Mouse (Mus musculus): Measurements from ENCODE around the gene Nav2. TPM values are rescaled to one million over a fixed set of nuclear protein-coding genes. Genes with fewer than 3 reads are reported as not detected.

Gene Nav2
- polyA plus RNA-seq, 1 experiment, result 32.5 TPM

DNA sequence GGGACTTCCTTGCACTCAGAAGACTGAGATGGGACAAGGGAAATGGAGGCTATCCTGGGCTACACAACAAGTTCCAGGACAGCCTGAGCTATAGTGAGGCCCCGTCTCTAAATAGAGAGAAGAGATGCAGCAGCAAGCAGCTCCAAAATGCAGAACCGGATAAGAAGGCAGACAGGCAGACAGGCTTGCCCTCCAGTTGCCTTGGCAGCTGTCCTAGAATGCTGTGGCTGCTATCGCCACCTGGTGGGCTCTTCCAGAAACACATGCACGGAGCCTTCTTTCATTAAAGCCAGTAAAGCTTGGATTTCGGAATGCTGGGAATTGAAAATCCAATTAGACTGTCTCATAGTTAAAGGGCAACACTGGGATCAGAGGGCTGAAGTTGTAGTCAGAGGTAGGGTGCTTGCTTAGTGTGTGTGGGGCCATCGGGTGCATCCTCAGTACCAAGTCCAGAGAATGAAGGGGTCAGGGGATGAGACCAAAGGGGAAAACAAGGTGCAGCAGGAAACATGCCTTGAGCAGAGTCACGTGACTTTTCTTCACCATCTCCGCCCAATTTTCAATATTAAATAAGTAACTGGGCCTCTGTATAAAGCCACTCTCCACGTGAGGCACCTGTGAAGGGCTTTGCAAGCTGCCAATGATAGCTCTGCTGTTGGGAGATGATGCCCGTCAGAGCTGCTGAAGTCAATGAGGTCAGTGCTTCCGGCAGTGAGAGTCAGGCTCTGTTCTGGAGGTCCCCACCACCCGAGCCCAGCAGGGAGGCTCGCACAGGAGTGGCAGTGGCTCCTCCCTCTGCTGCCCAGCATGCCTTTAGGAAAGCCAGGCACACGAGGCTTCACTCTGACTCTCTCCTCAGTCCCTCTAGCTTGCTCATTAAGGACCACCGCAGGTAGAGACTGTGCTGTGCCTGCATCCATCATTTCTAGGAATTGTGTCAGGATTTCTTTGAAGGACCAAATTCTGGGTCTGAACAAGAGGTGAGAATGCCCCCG, 364.2 kb downstream of the Nav2 start:
- H3K27me3 ChIP-seq (ENCODE audit: control insufficient read depth, insufficient read depth, low read length), result no peaks in the 10 kb centered on the region
- H3K27ac ChIP-seq (ENCODE audit: insufficient read depth, low read length), result no peak overlapping the region
- H3K4me1 ChIP-seq (ENCODE audit: control insufficient read depth, insufficient read depth, low read length), result peaks cover 59% of the 10 kb centered on the region
- H3K4me3 ChIP-seq (replicated peaks; ENCODE audit: insufficient read depth, low read depth, low read length), result no peak overlapping the region
- TF ChIP-seq CTCF (IDR thresholded peaks at IDR 0.05; ENCODE audit: borderline replicate concordance, insufficient read depth, low read depth, low read length) (peak; percentile 86), POLR2A (IDR thresholded peaks at IDR 0.05; ENCODE audit: borderline replicate concordance, insufficient read depth, low read length) (no peak)
- 15% methylated on average over 16 of the region's 16 CpGs for WGBS
- peak; percentile 81 to 88 for DNase-seq

DNA sequence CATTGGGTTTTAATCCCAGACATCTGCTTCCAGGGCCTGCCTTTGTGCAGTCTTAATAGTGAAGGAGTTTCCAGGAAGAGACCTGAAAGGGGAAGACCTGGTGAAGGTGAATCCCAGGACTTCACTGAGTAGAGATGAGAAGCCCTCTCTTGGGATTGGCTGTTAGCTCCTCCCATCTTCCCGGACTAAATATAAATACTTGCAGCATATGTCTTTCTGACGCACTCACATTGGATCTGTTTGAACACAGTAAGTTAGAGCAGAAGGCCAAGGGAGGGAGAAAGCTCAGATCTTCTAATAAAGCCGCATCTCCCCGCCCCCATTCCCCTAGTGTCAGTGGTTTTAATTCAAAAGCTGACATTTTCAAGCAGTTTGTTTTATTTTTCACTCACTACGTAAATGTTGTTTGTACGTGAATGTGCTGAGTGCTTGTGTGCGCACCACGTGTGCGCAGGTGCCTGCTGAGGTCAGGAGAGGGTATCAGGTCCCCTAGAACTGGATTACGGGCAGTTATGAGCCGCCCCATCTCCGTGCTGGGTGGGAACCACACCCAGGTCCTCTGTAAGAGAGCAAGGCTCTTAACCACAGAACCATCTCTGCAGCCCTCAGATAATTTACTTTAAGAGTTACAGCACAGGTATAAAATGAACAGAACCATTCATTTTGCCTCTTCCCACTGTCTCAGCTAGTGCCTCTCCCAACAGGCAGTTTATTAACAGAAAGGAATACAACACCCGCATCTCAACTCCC, 365.6 kb downstream of the Nav2 start:
- WGBS, result 74% methylated on average over 13 of the region's 13 CpGs

DNA sequence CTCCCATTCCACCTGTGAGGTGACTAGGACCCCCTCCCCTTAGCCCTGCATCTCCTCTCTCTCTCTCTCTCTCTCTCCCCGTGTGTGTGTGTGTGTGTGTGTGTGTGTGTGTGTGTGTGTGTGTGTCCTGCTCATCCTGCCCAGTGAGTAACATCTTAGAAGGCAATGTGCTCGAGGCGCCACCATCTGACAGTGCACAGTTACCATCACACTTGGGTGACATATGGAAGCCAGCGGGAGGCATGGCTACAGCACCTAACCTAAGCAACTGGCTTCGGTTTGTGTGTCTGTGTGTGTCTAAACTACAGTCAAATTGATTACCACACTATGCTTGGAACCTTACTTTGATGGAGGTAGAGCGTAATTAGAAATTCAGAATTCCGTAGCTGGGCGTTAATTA, 366.2 kb downstream of the Nav2 start:
- H3K27ac ChIP-seq (ENCODE audit: insufficient read depth, low read length), result no peak overlapping the region
- TF ChIP-seq POLR2A (IDR thresholded peaks at IDR 0.05; ENCODE audit: borderline replicate concordance, insufficient read depth, low read length) (no peak), CTCF (IDR thresholded peaks at IDR 0.05; ENCODE audit: borderline replicate concordance, insufficient read depth, low read depth, low read length) (peak; percentile 32; the same call in 1 of the 2 replicates)
- WGBS, result 22% methylated on average over 8 of the region's 8 CpGs

More for the DNA sequence above, 365.6 kb downstream of the Nav2 start:
- no peak for DNase-seq
- TF ChIP-seq POLR2A (IDR thresholded peaks at IDR 0.05; ENCODE audit: borderline replicate concordance, insufficient read depth, low read length) (no peak), CTCF (IDR thresholded peaks at IDR 0.05; ENCODE audit: borderline replicate concordance, insufficient read depth, low read depth, low read length) (no peak)
- H3K27me3 ChIP-seq (ENCODE audit: control insufficient read depth, insufficient read depth, low read length), result no peaks in the 10 kb centered on the region
- H3K4me3 ChIP-seq (replicated peaks; ENCODE audit: insufficient read depth, low read depth, low read length), result no peak overlapping the region
- peaks cover 51% of the 10 kb centered on the region for H3K4me1 ChIP-seq (ENCODE audit: control insufficient read depth, insufficient read depth, low read length)
- H3K27ac ChIP-seq (ENCODE audit: insufficient read depth, low read length), result no peak overlapping the region

DNA sequence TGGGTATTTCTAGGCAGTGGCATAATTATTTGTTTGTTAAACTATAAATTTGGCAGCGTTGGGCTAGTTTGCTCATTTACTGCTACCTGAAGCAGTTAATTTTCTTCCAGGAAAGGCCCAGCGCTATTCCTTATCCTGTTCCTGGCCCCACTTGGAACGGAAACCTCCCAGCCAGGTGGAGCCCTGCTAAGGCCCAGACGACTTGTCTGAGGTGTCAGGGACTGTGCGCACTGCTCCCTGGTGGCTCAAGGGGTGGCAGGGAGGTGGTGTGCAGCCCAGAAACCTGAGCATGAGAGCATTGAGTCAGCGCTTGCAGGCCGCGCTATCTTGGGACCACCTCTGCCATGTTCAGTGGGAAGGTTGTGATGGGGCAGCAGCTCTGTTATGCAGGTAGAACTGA, 367.6 kb downstream of the Nav2 start:
- WGBS, result 53% methylated on average over 8 of the region's 8 CpGs
- H3K27me3 ChIP-seq (ENCODE audit: control insufficient read depth, insufficient read depth, low read length), result no peaks in the 10 kb centered on the region
- DNase-seq, result no peak
- peaks cover 60% of the 10 kb centered on the region for H3K4me1 ChIP-seq (ENCODE audit: control insufficient read depth, insufficient read depth, low read length)
- no peak for TF ChIP-seq CTCF (IDR thresholded peaks at IDR 0.05; ENCODE audit: borderline replicate concordance, insufficient read depth, low read depth, low read length)
- no peak for TF ChIP-seq POLR2A (IDR thresholded peaks at IDR 0.05; ENCODE audit: borderline replicate concordance, insufficient read depth, low read length)
- H3K4me3 ChIP-seq (replicated peaks; ENCODE audit: insufficient read depth, low read depth, low read length), result no peak overlapping the region
- H3K27ac ChIP-seq (ENCODE audit: insufficient read depth, low read length), result no peak overlapping the region

More for the DNA sequence above, 366.2 kb downstream of the Nav2 start:
- peak; percentile 70 to 80 for DNase-seq
- peaks cover 52% of the 10 kb centered on the region for H3K4me1 ChIP-seq (ENCODE audit: control insufficient read depth, insufficient read depth, low read length)
- no peaks in the 10 kb centered on the region for H3K27me3 ChIP-seq (ENCODE audit: control insufficient read depth, insufficient read depth, low read length)
- H3K4me3 ChIP-seq (replicated peaks; ENCODE audit: insufficient read depth, low read depth, low read length), result no peak overlapping the region

DNA sequence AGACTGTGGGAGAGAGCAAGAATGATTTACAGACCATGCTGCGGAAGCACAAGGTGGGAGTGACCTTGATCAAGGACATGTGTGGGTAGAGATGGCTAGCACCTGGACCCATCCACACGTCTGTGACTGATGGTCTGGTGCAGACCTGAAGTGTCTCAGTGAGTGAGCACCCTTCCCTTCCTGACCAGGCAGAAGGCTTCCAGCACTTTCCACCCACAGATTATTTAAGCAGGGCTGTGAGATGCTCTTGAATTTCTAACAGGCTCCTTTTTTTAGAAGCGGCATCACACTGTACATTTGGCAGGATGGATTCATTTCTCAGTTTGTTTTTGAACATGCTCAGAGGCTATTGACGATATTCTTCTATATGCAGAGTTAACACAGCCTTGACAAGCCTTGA, 369.2 kb downstream of the Nav2 start:
- peaks cover 57% of the 10 kb centered on the region for H3K4me1 ChIP-seq (ENCODE audit: control insufficient read depth, insufficient read depth, low read length)
- H3K27ac ChIP-seq (ENCODE audit: insufficient read depth, low read length), result no peak overlapping the region
- no peaks in the 10 kb centered on the region for H3K27me3 ChIP-seq (ENCODE audit: control insufficient read depth, insufficient read depth, low read length)
- H3K4me3 ChIP-seq (replicated peaks; ENCODE audit: insufficient read depth, low read depth, low read length), result no peak overlapping the region
- 40% methylated on average over 4 of the region's 4 CpGs for WGBS
- TF ChIP-seq POLR2A (IDR thresholded peaks at IDR 0.05; ENCODE audit: borderline replicate concordance, insufficient read depth, low read length) (no peak), CTCF (IDR thresholded peaks at IDR 0.05; ENCODE audit: borderline replicate concordance, insufficient read depth, low read depth, low read length) (no peak)
- no peak for DNase-seq

DNA sequence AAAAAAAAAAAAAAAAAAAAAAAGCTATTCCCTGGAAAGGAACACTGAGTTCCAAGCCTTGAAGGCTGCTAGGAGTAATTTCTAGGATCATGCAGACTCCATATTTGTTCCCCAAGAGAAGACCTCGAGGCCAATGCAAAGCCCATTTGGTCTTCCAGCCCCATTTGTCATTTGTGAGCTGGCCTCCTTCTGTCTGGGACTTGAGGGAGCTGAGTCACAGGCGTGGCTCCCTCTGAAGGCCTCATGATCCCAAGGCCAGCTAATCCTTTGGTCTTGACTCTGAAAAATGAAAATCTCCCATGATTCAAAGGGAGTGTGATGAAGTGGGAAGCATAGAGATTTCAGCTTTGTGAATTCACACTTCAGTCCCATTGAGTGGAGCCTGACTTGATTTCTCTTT, 370.0 kb downstream of the Nav2 start:
- DNase-seq, result no peak
- H3K27me3 ChIP-seq (ENCODE audit: control insufficient read depth, insufficient read depth, low read length), result no peaks in the 10 kb centered on the region
- 66% methylated on average over 2 of the region's 2 CpGs for WGBS
- no peak overlapping the region for H3K4me3 ChIP-seq (replicated peaks; ENCODE audit: insufficient read depth, low read depth, low read length)
- H3K4me1 ChIP-seq (ENCODE audit: control insufficient read depth, insufficient read depth, low read length), result peaks cover 49% of the 10 kb centered on the region
- no peak overlapping the region for H3K27ac ChIP-seq (ENCODE audit: insufficient read depth, low read length)
- TF ChIP-seq CTCF (IDR thresholded peaks at IDR 0.05; ENCODE audit: borderline replicate concordance, insufficient read depth, low read depth, low read length), result no peak
- TF ChIP-seq POLR2A (IDR thresholded peaks at IDR 0.05; ENCODE audit: borderline replicate concordance, insufficient read depth, low read length), result no peak

DNA sequence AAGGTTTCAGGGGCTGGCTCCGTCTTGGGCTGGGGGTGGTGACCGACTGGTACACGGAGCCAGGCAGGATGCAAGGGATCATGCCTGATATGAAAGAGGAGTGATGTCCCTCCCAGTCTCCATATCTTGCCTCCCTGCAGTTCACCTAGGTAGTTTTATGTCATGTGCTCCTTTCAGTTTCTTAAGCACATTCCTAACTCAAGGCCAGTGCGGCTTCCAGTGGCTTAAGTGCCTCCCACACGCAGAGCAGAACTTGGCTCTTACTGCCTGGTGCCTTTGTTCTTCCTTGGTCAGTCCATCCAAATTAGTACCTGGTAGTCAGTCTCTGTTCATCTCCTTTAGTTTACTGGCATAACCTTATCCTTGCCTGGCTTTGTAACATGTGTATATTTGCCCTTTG, 371.9 kb downstream of the Nav2 start:
- TF ChIP-seq CTCF (IDR thresholded peaks at IDR 0.05; ENCODE audit: borderline replicate concordance, insufficient read depth, low read depth, low read length) (no peak), POLR2A (IDR thresholded peaks at IDR 0.05; ENCODE audit: borderline replicate concordance, insufficient read depth, low read length) (no peak)
- no peak for DNase-seq
- H3K27me3 ChIP-seq (ENCODE audit: control insufficient read depth, insufficient read depth, low read length), result no peaks in the 10 kb centered on the region
- H3K4me3 ChIP-seq (replicated peaks; ENCODE audit: insufficient read depth, low read depth, low read length), result no peak overlapping the region
- H3K27ac ChIP-seq (ENCODE audit: insufficient read depth, low read length), result no peak overlapping the region
- peaks cover 46% of the 10 kb centered on the region for H3K4me1 ChIP-seq (ENCODE audit: control insufficient read depth, insufficient read depth, low read length)
- WGBS, result 65% methylated on average over 5 of the region's 5 CpGs

All from cerebellum, adult 2 months (tissue).